Mouse (Mus musculus) right cerebral cortex, postnatal 10 days (tissue): Measurements from ENCODE around the gene Wbp11.
"Not testable (repeated sequence)": the region's sequence is repeated elsewhere in the genome, so short reads cannot be mapped to it uniquely, and the experiment has no call there.

Source experiments
- DNase-seq, 2 experiments: peaks; one replicate each; pipeline ENCODE4 v3.0.0; 2021; ENCODE audit warnings: low spot score in 2 of 2

Wbp11 gene

DNA sequence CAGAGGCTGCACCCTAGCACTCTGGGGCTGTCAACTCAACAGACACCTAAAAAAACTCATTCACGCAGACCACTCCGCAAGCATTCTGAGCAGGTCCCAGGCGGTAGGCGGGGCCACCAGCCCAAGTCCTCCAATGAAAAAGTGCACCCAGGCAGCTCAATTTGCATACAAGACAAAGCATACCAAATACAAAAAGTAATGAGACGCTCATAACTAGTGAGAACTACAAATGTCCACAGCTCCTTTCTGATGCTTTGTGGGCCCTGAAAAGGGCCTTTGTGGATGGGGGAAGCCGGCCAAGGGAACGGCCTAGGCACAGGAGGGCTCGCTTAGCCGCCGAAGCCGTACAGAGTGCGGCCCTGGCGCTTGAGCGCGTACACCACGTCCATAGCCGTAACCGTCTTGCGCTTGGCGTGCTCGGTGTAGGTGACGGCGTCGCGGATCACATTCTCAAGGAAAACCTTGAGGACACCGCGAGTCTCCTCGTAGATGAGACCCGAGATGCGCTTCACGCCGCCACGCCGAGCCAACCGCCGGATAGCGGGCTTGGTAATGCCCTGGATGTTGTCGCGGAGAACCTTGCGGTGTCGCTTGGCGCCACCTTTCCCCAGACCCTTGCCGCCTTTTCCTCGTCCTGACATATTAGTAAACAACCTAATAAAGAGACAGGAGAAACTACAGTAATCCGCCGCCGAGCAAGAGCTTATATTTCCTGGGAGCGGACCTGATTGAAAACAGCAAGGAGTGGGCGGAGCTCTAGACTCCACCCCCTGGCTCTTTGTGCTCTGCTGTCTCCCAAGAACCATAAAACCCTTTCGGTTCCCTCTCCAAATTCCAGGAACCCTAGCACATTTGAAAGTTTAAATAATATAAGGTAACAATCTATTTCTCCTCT, 24.0 kb downstream of the Wbp11 start, which contains the start of gene Hist4h4:
Hist4h4 (minus strand) TSS at position 677 of the 895 bp plus-strand sequence.
- DNase-seq: peak; percentile 97 to 98

DNA sequence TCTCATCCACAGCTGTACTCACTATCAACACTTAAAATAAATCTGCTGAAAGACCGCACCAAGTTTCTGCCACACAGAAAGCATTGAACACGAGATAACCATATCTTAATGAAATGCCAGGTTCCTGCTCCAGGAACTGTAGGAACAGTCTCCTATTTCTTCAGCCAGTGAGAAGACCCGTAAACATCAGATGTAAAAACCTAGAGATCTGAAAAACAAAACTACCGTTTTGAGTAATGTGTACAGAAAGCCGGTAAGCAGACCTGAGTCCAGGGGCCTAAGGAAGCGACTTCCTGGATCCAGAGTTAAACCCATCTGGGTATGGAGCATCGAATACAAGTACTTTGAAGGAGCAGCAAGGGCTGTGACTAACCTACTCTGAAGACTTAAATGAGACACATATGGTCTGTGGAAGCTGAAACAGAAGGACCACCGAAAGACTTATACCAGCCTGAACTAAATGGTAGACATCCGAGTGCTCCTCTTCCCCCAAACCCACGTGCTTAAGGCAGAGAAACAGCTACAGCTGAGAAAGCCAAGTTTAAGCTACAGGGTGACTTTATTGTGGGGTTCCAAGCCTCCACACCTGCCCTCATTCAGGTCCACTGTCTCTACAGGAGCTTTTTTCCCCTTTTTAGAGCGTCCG, 24.8 kb downstream of the Wbp11 start:
- no peak for DNase-seq

DNA sequence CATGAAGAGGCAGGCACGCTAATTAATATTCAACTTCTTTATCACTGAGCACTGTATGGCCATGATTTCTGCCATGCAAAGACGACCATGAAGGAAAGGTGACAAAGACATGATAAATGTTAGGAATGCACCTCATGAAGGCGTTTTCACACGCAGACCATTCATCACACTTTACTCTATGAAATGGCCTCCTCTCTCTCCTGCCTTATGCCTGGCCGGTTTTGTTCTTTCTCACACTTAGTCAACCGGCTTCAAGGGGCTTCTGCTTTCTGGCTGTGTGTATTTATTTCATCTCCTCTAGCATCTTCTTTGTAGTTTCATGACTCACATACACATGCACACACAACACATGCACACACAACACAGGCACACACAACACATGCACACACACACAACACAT, 26.8 kb downstream of the Wbp11 start:
- no peak for DNase-seq

DNA sequence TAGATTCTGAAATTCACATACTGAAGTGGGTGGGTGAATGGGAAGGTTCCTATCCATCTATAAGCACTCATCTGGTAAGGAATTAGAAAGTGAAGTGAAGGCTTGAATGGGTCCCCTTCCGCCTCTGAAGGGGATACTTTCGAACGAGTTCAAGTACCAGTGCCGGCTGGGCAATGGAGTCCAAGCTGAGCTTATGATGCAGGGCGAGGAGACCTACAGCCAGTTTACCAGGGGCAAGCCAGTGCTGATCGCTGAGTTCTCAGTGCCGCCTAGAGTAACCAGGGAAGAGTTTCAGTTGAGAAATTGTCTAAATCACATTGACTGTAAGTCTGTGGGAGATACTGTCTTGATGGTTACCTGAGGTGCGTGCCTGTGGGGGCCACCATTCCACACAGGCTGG, 27.3 kb downstream of the Wbp11 start:
- DNase-seq: no peak

DNA sequence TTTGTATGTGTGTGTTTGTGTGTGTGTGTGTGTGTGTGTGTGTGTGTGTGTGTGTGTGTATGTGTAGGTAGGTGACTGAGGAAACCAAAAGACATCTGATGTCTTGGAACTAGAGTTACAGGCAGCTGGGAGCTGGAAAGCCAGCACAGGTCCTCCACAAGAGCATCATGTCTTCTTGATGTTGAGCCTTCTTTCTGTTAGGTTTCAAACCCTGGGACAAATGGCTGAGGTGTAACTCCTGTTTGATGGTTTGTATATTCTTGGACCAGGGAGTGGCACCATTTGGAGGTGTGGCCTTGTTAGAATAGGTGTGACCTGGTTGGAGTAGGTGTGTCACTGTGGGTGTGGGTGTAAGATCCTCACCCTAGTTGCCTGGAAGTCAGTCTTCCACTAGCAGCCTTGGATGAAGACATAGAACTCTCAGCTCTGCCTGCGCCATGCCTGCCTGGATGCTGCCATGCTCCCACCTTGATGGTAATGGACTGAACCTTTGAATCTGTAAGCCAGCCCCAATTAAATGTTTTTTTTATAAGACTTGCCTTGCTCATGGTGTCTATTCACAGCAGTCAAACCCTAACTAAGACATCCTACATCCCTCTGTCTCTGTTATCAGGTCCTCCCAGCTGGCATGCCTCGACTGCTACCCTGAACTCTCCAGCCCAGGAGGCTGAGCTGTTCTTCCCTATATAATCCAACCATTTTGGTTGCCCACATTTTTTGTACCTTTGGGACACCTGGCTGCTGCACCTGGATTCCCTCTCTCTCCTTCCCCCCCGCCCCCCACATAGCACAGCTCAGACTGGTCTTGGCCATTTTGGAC, 29.9 kb downstream of the Wbp11 start:
- DNase-seq: not testable (repeated sequence)

DNA sequence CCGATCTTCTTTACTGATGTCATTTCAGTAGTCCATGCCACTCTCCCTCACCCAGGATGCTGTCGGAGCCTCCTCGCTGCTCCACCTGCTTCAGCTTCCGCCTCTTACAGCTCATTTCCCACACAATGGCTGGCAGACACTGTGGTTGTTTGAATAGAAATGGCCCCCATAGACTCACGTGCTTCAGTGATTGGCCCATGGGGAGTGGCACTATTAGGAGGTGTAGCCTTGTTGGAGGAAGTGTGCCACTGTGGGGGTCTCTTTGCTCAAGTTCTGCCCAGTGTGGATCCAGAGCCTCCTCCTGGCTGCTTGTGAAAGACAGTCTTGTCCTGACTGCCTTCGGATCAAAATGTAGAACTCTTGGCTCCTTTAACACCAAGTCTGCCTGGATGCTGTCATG, 32.2 kb downstream of the Wbp11 start:
- DNase-seq: no peak

DNA sequence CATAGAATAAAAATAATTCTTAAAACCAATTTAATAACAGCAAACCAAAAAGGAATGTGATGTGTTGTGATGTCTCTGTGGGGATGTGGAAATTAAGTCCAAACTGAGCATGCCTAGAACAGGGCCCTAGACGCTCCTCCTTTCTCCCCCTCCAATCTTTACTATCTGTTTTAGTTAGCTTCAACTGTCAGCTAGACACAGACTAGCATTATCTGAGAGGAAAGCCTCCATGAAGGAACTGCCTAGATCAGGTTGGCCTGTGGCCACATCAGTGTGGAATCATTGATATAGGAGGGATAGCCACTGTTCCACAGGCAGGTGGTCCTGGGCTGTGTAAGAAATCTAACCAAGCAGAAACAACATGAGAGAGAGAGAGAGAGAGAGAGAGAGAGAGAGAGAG, 32.9 kb downstream of the Wbp11 start:
- no peak for DNase-seq

DNA sequence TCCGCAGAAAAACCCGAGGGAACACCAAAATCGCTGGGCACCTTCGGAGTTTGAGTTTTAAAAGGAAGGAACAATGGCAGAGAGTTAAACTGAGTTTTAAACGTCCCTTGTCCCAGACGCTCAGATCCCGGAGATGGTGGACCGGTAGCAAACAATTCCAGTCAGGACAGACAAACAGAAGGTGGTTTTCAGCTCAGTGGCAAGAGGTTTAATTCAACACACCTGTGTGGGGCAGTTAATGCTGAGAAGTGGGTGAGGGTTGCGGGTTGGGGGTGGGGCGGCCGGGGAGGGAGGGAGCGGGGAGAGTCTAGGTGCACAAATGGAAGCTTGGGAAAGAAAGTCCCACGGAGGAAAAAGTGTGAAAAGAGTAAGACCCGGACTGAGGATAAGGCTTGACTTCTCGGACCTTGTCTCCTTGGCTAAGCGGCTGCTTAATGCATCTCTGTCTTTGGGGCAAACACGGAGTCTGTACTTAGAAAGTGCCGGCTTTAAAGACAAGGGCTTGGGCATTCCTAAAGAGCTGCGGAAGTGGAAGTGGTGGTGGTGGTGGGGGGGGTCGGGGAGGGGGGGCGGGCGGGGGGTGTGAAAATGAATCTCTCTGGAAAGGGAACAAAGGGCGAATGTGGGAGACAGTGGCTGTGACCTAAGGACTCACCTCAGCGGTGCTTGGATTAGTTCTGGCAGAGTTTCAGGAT, 34.1 kb downstream of the Wbp11 start:
- no peak for DNase-seq

DNA sequence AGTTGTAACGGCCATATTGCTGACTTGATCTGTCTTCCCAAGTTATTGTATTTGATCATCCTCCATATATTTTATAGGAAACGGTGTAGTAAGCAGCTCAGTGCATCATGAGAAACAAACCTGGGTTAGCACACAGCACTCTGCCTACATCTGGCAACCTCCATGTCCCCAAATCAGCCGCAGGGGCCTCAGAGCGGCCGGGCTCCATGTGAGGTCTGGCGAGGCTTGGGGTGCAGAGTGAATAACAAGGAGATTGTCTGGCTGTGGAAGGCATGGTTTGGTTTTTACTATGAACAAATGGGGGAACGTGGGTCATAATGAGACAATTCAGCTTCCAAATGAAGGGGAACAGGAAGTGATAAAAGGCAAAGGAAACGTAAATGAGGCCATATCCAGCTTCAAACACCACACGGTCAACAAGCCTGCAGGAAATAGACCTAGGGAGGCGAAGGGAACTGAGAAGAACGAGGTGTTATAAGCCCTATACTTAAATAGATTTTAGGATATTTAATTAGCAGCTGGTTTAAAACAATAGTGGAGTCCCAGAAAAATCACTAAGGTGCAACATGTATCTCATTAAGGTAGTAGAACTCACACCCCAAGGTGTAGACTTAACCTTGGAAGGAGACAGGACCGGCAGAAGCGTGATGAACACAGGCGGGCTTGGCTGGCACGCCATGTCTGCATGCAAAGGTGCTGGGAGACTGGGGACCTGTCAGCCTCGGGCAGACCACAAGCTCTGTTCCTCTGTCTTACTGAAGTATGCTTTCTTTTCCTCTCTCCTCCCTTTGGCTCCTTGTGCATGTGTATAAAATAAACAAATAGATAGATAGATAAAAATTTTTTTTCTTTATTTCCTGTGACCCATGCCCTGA, 34.9 kb downstream of the Wbp11 start:
- DNase-seq: no peak

DNA sequence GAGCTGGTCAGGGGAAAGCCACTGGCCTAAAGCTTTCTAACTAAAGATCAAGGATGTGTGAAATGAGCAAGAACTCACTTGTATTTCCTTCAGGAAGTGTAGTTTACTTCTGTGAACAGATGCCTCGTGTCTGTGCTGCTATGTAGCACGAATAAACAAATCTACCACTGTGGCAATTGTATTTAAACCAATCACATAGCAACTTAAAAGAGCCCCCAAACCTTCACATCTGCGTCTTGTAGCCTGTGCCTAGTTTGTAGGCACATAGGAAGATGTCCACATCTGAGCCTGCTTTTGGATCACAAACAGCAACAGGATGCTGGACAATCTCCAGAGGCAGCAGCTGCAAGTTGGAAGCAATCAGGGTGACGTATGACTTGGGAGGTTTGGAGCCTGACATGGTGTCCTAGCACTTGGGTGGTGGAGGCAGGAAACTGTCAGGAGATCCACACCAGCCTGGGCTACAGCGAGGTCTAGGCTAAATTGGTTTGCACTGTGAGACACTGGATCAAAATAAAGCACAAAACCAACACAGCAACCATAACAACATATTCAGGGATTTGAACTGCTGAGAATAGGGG, 38.6 kb downstream of the Wbp11 start:
- no peak for DNase-seq

DNA sequence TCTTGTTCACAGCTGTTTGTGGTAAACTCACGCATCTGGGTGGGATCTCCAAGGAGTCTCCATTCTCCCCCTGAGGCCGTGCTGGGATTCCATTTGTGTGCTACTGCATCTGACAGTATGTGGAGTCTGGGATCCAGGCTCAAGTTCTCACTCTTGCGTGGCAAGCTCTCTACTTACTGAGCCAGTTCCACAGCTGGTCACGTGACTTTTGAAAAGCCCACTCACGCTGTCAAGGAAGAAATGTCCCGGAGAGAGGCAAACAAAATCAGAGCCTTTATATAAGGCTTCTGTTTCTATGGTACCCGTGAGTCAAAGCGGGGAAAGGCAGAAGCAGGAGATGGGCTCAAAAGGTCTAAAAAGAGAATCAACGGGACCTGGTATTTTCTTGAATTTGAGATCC, 45.3 kb downstream of the Wbp11 start:
- DNase-seq: peak; percentile 62 to 79

DNA sequence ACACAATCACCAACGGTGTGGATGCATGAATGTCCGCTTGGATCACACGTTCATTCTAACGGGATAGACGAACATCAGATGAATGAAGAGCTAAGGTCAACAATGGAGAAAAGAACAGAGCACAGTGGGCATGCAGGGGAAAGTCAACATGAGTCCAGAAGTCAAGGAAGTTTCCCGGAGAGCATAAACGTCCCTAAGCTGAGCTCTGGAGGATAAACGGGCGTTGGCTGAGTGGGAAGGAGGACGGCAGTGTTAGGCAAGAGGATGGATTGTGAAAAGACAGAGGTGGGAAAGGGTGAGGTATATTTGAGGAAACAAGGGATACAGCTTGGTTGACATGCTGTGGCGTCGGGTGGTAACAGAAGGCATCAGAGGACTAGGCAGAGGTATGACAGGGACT, 45.9 kb downstream of the Wbp11 start:
- no peak for DNase-seq

DNA sequence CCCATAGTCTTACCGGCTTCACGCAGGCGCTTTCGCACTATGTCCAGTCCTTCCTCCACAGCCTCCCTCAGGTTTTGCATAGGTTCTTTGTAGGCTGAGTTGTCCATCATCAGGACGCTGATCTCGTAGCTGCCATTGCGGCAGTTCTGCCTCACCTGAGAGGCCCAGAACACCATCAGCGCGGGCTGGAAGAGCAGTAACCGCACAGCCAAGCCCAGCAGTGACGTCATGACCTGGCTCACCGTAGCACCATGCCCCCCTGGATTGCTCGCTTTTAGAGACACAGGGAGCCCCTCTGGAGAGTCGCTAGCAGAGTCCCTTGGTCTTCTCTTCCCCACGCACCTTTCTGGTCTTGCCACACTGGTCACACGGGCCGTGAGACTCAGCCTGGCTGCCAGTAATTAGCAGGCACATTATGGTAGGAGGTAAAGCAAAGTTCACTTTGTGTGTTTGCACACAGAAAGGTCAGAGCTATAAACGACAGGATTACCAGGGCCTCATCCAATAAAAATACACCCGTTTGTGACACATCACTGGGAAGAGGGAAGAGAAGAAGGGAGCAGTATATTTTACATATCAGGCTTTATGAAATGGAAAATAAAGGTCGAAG, 46.6 kb downstream of the Wbp11 start, which contains the start of gene Gucy2c:
Gucy2c (minus strand) TSS at position 389 of the 610 bp plus-strand sequence.
- DNase-seq: no peak

DNA sequence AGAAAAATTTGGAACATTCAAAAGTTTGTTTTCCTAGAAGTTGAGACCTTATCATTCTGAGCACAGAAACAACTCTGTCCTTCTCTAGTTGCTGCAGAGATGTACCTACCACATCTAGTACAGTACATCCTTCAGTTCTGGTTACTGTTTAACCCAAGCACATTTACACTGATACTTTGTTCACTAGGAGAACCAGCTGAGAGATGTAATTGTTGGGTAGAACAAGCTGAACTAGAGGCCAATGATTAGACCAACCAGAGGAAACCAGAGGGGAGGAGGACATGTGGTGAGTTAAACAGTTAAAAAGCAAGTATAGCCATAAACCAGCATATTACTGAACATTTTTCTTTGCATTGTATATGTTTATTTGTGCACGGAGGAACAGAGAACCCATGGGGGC, 51.6 kb downstream of the Wbp11 start:
- no peak for DNase-seq

DNA sequence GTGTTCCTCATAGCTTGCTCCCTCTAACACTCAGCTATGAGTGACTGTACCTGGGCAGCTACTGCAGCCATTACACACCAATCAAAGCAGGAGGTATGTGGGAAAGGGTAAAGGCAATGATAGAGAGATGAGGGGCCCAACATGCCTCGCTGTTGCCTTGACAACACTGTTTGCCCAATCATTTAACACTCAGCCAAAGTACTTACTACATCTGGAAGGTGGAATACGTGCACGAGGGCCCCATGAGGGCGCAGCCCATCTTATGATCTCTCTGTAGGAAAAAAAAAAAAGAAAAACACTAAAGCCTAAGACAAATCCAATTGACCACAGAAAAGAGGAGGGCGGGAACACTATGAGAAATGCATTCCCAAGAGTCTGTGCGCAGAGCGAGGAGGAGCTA, 58.2 kb downstream of the Wbp11 start:
- no peak for DNase-seq

DNA sequence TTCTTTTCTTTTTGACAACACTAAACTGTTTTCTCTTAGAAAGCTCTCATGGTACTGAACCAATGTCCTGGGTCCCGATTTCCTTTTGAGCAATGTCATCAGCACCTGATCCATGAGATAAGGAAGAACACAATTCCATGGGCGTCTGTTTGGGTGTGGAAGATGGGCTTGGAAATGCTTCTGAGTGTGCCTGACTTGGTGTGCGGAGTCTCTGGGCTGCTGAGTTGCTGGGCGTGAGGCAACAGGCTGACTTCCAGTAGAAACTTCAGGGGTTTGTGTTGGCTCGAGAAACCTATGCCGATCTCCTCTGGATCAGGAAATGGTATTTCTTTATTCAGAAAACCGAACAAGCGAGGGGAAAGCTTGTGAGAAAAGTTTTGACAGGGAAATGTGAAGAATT, 58.9 kb downstream of the Wbp11 start:
- no peak for DNase-seq

DNA sequence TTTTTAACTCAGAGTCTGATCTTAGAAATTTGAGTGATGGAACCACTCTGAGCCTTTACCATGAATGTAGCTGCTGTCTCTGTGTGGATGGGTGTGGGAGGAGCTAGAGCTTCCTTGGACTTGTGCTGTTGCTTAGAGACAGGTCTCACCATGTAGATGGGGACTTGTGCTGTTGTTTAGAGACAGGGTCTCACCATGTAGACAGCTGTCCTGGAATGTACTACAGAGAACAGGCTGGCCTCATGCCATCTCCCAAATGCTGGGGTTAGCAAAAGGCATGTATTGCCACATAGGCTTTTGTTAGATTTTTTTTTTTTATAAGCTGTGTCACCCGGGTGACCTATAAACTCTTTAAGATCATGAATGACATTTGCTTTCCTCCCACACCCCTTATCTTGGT, 64.1 kb downstream of the Wbp11 start:
- DNase-seq: peak; percentile 45 to 47
